Mouse (Mus musculus): ENCODE measurements around the gene Srpr.

GRCm38 (mm10) chr9:35194048-35194447, 5.9 kb upstream of the Srpr start:
- no peak for TF ChIP-seq CTCF (IDR thresholded peaks at IDR 0.05; ENCODE audit: low read depth, low read length)
- TF ChIP-seq POLR2A (IDR thresholded peaks at IDR 0.05; ENCODE audit: extremely low read depth, insufficient read depth, low read length) = no peak

Data from liver, adult 2 months (tissue).